Mouse (Mus musculus): Measurements from ENCODE around the gene Tex35. TPM values are rescaled to one million over a fixed set of nuclear protein-coding genes. Genes with fewer than 3 reads are reported as not detected.

Gene Tex35
- polyA plus RNA-seq, 1 experiment, result not detected

DNA sequence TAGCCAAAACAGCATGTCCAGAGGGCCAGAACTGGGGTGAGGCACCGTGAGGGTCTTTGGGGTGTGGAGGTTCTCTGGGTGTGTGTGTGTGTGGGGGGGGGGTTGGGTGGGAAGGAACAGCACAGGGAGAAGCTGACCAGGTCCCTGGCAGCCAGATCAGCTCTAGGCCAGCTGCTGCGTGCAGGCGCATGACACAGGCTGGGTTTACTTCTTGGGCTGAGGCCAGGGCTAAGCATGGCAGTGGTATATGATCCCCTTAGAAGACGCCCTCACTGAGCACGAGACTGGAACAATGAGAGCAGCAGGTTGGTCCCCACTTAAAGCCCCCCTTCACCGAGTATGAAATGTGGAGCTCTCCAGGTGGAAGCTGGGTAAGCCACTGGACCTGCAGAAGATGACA, 10.7 kb upstream of the Tex35 start:
- H3K4me1 ChIP-seq (ENCODE audit: control insufficient read depth, insufficient read depth, low read length), result no peaks in the 10 kb centered on the region
- no peak overlapping the region for H3K4me3 ChIP-seq (ENCODE audit: insufficient read depth, low read length)
- H3K27ac ChIP-seq (ENCODE audit: insufficient read depth, low read length), result no peak overlapping the region
- no peak for TF ChIP-seq CTCF (IDR thresholded peaks at IDR 0.05; ENCODE audit: borderline replicate concordance, insufficient read depth, low read length)
- TF ChIP-seq POLR2A (IDR thresholded peaks at IDR 0.05; ENCODE audit: low read depth, low read length), result no peak

DNA sequence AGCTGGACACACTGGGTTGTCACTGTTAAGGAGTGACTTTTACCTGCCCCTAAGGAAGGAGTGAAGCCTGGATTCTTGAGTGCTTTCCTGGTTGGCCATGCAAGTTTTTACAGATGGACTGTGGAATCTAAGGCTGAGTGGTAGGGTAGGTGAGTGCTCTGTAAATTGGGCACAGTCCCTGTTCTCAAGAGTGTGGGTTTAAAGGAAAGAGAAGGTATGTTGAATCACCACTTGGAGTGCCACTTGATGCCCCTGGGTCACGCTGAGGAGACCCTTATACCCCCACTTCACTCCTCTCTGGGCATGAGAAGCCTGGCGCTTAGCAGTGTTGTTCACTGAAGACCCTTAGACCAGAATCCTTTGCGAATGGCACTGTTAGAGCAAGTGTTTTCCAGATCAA, 9.0 kb upstream of the Tex35 start:
- TF ChIP-seq CTCF (IDR thresholded peaks at IDR 0.05; ENCODE audit: borderline replicate concordance, insufficient read depth, low read length), result no peak
- no peak for TF ChIP-seq POLR2A (IDR thresholded peaks at IDR 0.05; ENCODE audit: low read depth, low read length)
- H3K4me3 ChIP-seq (ENCODE audit: insufficient read depth, low read length), result no peak overlapping the region
- H3K4me1 ChIP-seq (ENCODE audit: control insufficient read depth, insufficient read depth, low read length), result no peaks in the 10 kb centered on the region
- H3K27ac ChIP-seq (ENCODE audit: insufficient read depth, low read length), result no peak overlapping the region

DNA sequence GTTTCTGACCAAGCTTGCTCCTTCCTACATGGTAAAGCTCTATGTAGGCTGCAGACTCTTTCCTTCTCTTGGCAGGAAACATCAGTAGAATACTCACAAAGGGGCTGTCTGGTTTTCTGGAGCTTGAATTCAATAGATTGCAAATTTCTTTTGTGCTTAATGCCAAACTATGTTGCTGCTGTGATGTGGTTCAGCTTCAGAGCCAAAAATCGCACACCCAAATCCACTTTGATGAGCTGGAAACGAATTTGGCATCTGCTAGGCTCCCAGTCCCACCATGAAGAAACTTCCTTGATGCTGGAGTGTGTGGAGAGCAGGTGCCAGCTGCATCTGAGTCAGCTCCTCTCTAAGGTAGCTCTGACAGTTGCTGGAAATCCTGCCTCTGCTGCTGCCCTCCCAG, 6.0 kb upstream of the Tex35 start:
- no peak overlapping the region for H3K4me3 ChIP-seq (ENCODE audit: insufficient read depth, low read length)
- TF ChIP-seq CTCF (IDR thresholded peaks at IDR 0.05; ENCODE audit: borderline replicate concordance, insufficient read depth, low read length), result no peak
- TF ChIP-seq POLR2A (IDR thresholded peaks at IDR 0.05; ENCODE audit: low read depth, low read length), result no peak
- H3K4me1 ChIP-seq (ENCODE audit: control insufficient read depth, insufficient read depth, low read length), result no peaks in the 10 kb centered on the region
- no peak overlapping the region for H3K27ac ChIP-seq (ENCODE audit: insufficient read depth, low read length)

DNA sequence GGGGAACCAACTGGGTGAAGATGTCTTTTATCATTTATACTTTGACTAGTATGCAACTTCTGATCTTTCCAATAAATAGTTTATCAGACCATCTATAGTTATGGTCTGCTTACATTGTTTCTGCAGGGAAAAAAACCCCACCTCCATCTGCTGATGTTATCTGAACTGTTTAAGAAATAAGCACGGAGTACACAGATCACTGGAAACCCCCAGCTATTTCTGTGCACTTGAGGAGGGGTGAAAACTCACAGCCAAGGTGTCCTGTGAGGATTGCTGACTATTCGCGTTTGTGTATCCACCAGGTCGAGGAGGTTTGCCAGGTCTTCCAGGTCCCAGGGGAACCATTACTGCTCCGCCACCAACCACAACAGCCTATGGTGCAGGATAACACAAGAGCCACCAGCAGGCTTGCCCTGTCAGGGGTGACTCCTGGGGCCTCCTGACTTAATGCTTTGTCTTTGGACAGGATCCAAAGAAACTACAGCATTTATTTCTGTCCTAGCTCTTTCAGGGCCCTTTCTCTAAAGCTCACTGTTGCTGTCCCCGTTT, 1.9 kb upstream of the Tex35 start:
- H3K4me1 ChIP-seq (ENCODE audit: control insufficient read depth, insufficient read depth, low read length), result no peaks in the 10 kb centered on the region
- H3K4me3 ChIP-seq (ENCODE audit: insufficient read depth, low read length), result no peak overlapping the region
- no peak overlapping the region for H3K27ac ChIP-seq (ENCODE audit: insufficient read depth, low read length)
- no peak for TF ChIP-seq POLR2A (IDR thresholded peaks at IDR 0.05; ENCODE audit: low read depth, low read length)
- no peak for TF ChIP-seq CTCF (IDR thresholded peaks at IDR 0.05; ENCODE audit: borderline replicate concordance, insufficient read depth, low read length)

DNA sequence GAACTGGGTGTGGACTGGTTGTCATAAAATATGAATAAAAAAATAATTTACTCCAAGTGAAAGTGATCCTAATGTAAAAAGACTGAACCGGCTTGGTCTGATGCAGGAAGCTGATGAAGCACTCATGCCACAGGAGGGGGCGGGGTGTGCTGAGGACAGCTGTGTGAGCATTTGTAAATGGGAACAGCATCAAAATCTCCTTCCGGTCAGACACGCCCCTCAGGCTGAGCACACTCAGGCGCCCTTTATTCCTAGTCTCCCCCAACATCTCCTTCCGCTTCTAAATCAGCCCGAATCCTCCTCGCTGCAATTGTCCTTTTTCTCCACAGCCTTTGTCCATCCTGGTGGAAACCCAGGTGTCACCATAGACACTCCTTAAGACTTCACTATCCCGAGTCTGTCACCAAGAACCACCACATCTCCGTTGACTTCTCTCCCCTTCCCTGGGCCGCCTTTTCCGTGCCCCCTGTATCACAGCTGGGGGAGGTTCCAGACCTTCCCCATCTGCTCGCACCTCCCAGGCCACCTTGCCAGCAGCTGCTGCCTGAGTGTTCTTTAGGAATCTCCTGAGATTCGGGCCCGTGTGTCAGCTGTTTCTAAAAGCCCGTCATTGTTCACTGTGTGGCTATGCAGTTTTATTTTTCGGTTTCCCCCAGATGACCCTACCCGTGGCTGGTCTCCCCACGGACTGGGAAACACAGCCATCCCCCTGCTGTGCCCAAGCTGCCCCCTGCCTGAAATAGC, 7.2 kb downstream of the Tex35 start:
- TF ChIP-seq POLR2A (IDR thresholded peaks at IDR 0.05; ENCODE audit: low read depth, low read length) (no peak), CTCF (IDR thresholded peaks at IDR 0.05; ENCODE audit: borderline replicate concordance, insufficient read depth, low read length) (no peak)
- Histone ChIP-seq H3K27ac (ENCODE audit: insufficient read depth, low read length) (no peak overlapping the region), H3K4me3 (ENCODE audit: insufficient read depth, low read length) (no peak overlapping the region), H3K4me1 (ENCODE audit: control insufficient read depth, insufficient read depth, low read length) (peaks cover 3% of the 10 kb centered on the region; the same call in 1 of the 2 replicates)

DNA sequence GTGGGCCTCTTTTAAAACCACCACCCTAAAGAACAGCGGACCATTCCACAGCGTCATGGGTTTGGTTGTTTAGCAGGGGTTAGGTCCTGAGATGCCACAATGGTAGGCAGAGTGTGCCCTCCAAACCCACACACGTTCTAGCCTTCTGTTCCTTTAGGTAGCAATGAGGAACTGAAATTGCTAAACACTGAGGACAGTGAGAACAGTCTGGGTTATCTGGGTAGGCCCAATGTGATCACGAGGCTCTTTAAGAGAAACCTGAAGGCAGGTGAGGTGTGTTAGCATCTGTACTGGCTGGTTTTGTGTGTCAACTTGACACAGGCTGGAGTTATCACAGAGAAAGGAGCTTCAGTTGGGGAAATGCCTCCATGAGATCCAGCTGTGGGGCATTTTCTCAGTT, 12.9 kb downstream of the Tex35 start:
- H3K4me3 ChIP-seq (ENCODE audit: insufficient read depth, low read length), result no peak overlapping the region
- no peaks in the 10 kb centered on the region for H3K4me1 ChIP-seq (ENCODE audit: control insufficient read depth, insufficient read depth, low read length)
- TF ChIP-seq CTCF (IDR thresholded peaks at IDR 0.05; ENCODE audit: borderline replicate concordance, insufficient read depth, low read length), result no peak
- no peak for TF ChIP-seq POLR2A (IDR thresholded peaks at IDR 0.05; ENCODE audit: low read depth, low read length)
- no peak overlapping the region for H3K27ac ChIP-seq (ENCODE audit: insufficient read depth, low read length)

DNA sequence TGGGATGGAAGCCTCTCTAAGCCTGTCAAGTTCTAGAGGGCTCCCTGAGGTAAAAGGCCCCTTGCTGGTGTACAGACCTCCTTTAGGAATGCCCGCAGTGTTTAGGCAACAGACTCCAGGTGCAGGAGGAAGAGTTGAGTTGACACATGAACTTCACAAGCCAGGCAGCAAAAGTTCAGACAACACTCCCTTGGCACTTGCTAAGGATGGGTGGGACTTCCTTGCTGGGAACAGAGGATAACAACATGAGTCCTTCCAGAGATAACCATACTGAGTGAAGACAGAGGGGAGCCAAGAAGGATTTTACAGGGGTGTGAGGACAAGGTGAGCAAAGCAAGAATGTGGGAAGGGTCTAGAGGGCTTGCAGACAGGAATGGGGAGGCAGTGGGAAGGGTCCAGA, 15.9 kb downstream of the Tex35 start:
- Histone ChIP-seq H3K4me1 (ENCODE audit: control insufficient read depth, insufficient read depth, low read length) (no peaks in the 10 kb centered on the region), H3K27ac (ENCODE audit: insufficient read depth, low read length) (no peak overlapping the region), H3K4me3 (ENCODE audit: insufficient read depth, low read length) (no peak overlapping the region)
- TF ChIP-seq CTCF (IDR thresholded peaks at IDR 0.05; ENCODE audit: borderline replicate concordance, insufficient read depth, low read length) (no peak), POLR2A (IDR thresholded peaks at IDR 0.05; ENCODE audit: low read depth, low read length) (no peak)

DNA sequence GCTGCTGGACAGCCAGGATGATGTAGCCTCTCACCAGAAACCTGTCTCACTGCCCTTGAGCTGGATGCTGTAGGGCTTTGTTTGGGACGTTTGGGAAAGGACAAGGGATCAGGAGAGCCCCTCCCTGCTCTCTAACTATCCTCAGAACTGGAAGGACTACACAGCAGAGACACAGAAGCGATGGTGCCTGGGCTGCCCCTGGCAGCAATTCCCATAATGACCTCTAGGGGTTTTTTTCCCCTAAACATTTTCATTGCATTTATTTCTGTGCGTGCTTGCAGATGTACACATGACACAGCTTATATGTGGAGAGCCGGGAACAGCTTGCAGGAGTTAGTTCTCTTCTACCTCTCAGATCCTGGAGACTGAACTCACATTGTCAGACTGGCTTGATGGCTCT, 16.3 kb downstream of the Tex35 start:
- no peaks in the 10 kb centered on the region for H3K4me1 ChIP-seq (ENCODE audit: control insufficient read depth, insufficient read depth, low read length)
- TF ChIP-seq CTCF (IDR thresholded peaks at IDR 0.05; ENCODE audit: borderline replicate concordance, insufficient read depth, low read length) (no peak), POLR2A (IDR thresholded peaks at IDR 0.05; ENCODE audit: low read depth, low read length) (no peak)
- H3K4me3 ChIP-seq (ENCODE audit: insufficient read depth, low read length), result no peak overlapping the region
- H3K27ac ChIP-seq (ENCODE audit: insufficient read depth, low read length), result no peak overlapping the region

DNA sequence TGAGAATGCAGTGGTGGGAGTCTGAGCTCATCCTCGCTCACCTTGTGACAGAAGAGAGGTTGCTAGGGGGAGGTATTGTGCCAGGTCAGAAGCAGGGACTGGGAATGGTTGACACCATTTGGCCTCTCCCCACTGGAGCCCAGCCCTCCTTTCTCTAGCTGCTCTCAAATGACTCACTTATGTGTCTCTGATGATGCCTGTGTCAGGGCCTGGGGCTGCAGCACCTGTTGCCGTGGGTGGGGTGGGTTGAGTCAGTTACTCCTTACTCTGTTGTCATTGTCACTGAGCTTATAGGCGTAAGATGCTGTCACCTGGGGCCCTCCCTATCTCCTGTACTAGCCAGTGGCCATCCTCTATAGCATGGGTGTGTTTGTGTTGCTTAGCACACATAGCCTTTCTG, 17.6 kb downstream of the Tex35 start:
- TF ChIP-seq POLR2A (IDR thresholded peaks at IDR 0.05; ENCODE audit: low read depth, low read length), result no peak
- TF ChIP-seq CTCF (IDR thresholded peaks at IDR 0.05; ENCODE audit: borderline replicate concordance, insufficient read depth, low read length), result no peak
- Histone ChIP-seq H3K27ac (ENCODE audit: insufficient read depth, low read length) (no peak overlapping the region), H3K4me3 (ENCODE audit: insufficient read depth, low read length) (no peak overlapping the region), H3K4me1 (ENCODE audit: control insufficient read depth, insufficient read depth, low read length) (no peaks in the 10 kb centered on the region)

Data from embryonic fibroblast, embryonic 13.5 days (primary cell).